Comparison of ENCODE assay signal across 23 mouse cellular contexts in genomic region chr10:20003006-20003405, GRCm38 (mm10).
DNase-seq lines count a peak whose midpoint lies in the region; ATAC-seq and TF ChIP-seq lines count a peak whose summit lies in the region.
"Had no signal": no experiment of that assay in that cellular context is flagged by ENCODE, and none has a peak within 500 bp of the region (broad histone marks: within the 10 kb centered on the region; RNA-seq: fewer than 3 reads in every experiment).

No protein-coding gene starts in this region.

- ATAC-seq in granulocyte monocyte progenitor cell, adult 5-6 weeks (replicated peaks; ENCODE audit: poor library complexity, severe bottlenecking): peak; percentile 77
- ATAC-seq in monocyte, adult 5-6 weeks (replicated peaks; ENCODE audit: insufficient number of reproducible peaks, low FRiP score, low TSS enrichment, poor library complexity, severe bottlenecking): 0 out of 2 replicates have a peak, but pooled peaks have one; percentile 54
- no peak; the same call in 1 of the 2 replicates for ATAC-seq in hindbrain, embryonic 16.5 days
- ATAC-seq: forebrain, postnatal 0 days; hindbrain, postnatal 0 days; midbrain, embryonic 15.5 days had no signal

- H3K27ac ChIP-seq in CH12.LX (ENCODE audit: insufficient read depth, low read depth): peak overlapping the region; percentile 68
- no peak overlapping the region for H3K27ac ChIP-seq in hindbrain, embryonic 16.5 days (ENCODE audit: low read depth, low read length)
- no peak overlapping the region for H3K27ac ChIP-seq in heart, embryonic 10.5 days
- H3K27ac ChIP-seq: gastrocnemius, adult 2 months; heart, embryonic 13.5 days; hindbrain, postnatal 0 days; kidney, postnatal 0 days; layer of hippocampus, adult 2 months; midbrain, embryonic 15.5 days had no signal

- WGBS in hindbrain, embryonic 16.5 days: 34% methylated on average over 5 of the region's 5 CpGs
- WGBS in heart, embryonic 10.5 days: 59% methylated on average over 5 of the region's 5 CpGs

- DNase-seq in heart, adult 11 months: peak; percentile 88
- no peak for DNase-seq in heart, postnatal 4 days
- DNase-seq in CH12.LX (ENCODE audit: extremely low read depth): no peak
- DNase-seq in right cerebral cortex, postnatal 10 days (ENCODE audit: low spot score in 2 of 2): no peak
- no peak for DNase-seq in heart, embryonic 10.5 days (ENCODE audit: low spot score)
- DNase-seq: cerebellum, adult 9-11 months; forebrain, postnatal 0 days; gastrocnemius, adult 2 months; kidney, adult 11 months; liver; lung, postnatal 10 days; retina, postnatal 1 day; right cerebral cortex, postnatal 4 days; thymus, adult 18-20 months; thymus, postnatal 4 days had no signal

- peaks cover 46% of the 10 kb centered on the region for H3K79me2 ChIP-seq in CH12.LX (replicated peaks; ENCODE audit: control insufficient read depth, extremely low read depth, insufficient read depth, poor library complexity, severe bottlenecking)

- peaks cover 6% of the 10 kb centered on the region for H3K9me3 ChIP-seq in CH12.LX (replicated peaks; ENCODE audit: low read length)
- H3K9me3 ChIP-seq in hindbrain, embryonic 16.5 days (ENCODE audit: control insufficient read depth, low read length): no peaks in the 10 kb centered on the region
- no peaks in the 10 kb centered on the region for H3K9me3 ChIP-seq in heart, embryonic 10.5 days
- H3K9me3 ChIP-seq: heart, embryonic 13.5 days; midbrain, embryonic 15.5 days had no signal

- H3K36me3 ChIP-seq in CH12.LX (replicated peaks in 1 of 2; ENCODE audit: control insufficient read depth in 1 of 2, insufficient read depth in 1 of 2, low read length in 1 of 2): peaks cover 0 to 33% of the 10 kb centered on the region in 2 experiments
- no peaks in the 10 kb centered on the region for H3K36me3 ChIP-seq in hindbrain, embryonic 16.5 days (ENCODE audit: control insufficient read depth, insufficient read depth, low read length)
- no peaks in the 10 kb centered on the region for H3K36me3 ChIP-seq in heart, embryonic 10.5 days
- H3K36me3 ChIP-seq: heart, embryonic 13.5 days; midbrain, embryonic 15.5 days had no signal

- in situ Hi-C loops in CH12.LX (cut with MboI; ENCODE audit: low pct_ligation_motif_present, low pct_unique_long_range_greater_than_20kb, low sequenced_read_pairs): loop anchor here (10.0 kb wide), 1 partner anchor 62 kb away; no protein-coding TSS in a partner anchor

- peaks cover 18 to 78% of the 10 kb centered on the region in 2 experiments for H3K4me1 ChIP-seq in CH12.LX (ENCODE audit: control insufficient read depth in 1 of 2, insufficient read depth in 2 of 2)
- H3K4me1 ChIP-seq in hindbrain, embryonic 16.5 days (ENCODE audit: control insufficient read depth, insufficient read depth, low read depth, low read length): peaks cover 4% of the 10 kb centered on the region
- H3K4me1 ChIP-seq in heart, embryonic 10.5 days: peaks cover 33% of the 10 kb centered on the region

- TF ChIP-seq POLR2A in CH12.LX (IDR thresholded peaks at IDR 0.05; ENCODE audit: low read depth, low read length): no peak

- H3K4me2 ChIP-seq in CH12.LX (ENCODE audit: insufficient read depth, low read depth, poor library complexity, severe bottlenecking): peak overlapping the region; percentile 59
- no peak overlapping the region for H3K4me2 ChIP-seq in hindbrain, embryonic 16.5 days (ENCODE audit: low read length)
- H3K4me2 ChIP-seq: heart, embryonic 13.5 days; midbrain, embryonic 15.5 days had no signal

- no peak overlapping the region for H3K9ac ChIP-seq in CH12.LX (ENCODE audit: insufficient read depth, low read depth)
- no peak overlapping the region for H3K9ac ChIP-seq in hindbrain, embryonic 16.5 days (ENCODE audit: low read depth, low read length)
- H3K9ac ChIP-seq: forebrain, postnatal 0 days; heart, embryonic 13.5 days; midbrain, embryonic 15.5 days had no signal

- TF ChIP-seq CTCF in CH12.LX (conservative IDR thresholded peaks at IDR 0.05 in 1 of 2, IDR thresholded peaks at IDR 0.05 in 1 of 2; ENCODE audit: low read depth in 2 of 2, low read length in 2 of 2): no peak

- H3K4me3 ChIP-seq in CH12.LX (replicated peaks in 1 of 3; ENCODE audit: low read depth in 2 of 3, low read length in 2 of 3, poor library complexity in 1 of 3): no peak overlapping the region
- no peak overlapping the region for H3K4me3 ChIP-seq in hindbrain, embryonic 16.5 days (ENCODE audit: low read length)
- H3K4me3 ChIP-seq in heart, embryonic 10.5 days: no peak overlapping the region
- H3K4me3 ChIP-seq: gastrocnemius, adult 2 months; heart, embryonic 13.5 days; layer of hippocampus, adult 2 months; midbrain, embryonic 15.5 days had no signal

- dilution Hi-C loops in CH12.LX (cut with MboI; ENCODE audit: extremely low pct_ligation_motif_present, extremely low pct_unique_long_range_greater_than_20kb, low sequenced_read_pairs): no loop called here

- TF ChIP-seq EP300 in CH12.LX (IDR thresholded peaks at IDR 0.05; ENCODE audit: low read length): peak; percentile 53; the same call in 1 of the 2 replicates

- no peak for TF ChIP-seq RAD21 in CH12.LX (IDR thresholded peaks at IDR 0.05; ENCODE audit: low read depth, low read length)

- no peaks in the 10 kb centered on the region for H3K27me3 ChIP-seq in CH12.LX (replicated peaks)
- no peaks in the 10 kb centered on the region for H3K27me3 ChIP-seq in hindbrain, embryonic 16.5 days (replicated peaks; ENCODE audit: control insufficient read depth, insufficient read depth, low read length)
- no peaks in the 10 kb centered on the region; the same call in 1 of the 2 replicates for H3K27me3 ChIP-seq in heart, embryonic 10.5 days (ENCODE audit: insufficient read depth, poor library complexity, severe bottlenecking)
- H3K27me3 ChIP-seq: midbrain, embryonic 15.5 days had no signal

TF ChIP-seq in CH12.LX, 34 proteins besides CTCF, POLR2A, EP300 and RAD21:
- no peak for TF ChIP-seq MYC (IDR thresholded peaks at IDR 0.05; ENCODE audit: low read depth, low read length)
- TF ChIP-seq IRF4 (IDR thresholded peaks at IDR 0.05; ENCODE audit: low read depth, low read length): peak; percentile 50; the same call in 1 of the 2 replicates
- TF ChIP-seq MAZ (IDR thresholded peaks at IDR 0.05; ENCODE audit: low read depth, low read length): peak; percentile 69; the same call in 1 of the 2 replicates
- TF ChIP-seq PAX5 (IDR thresholded peaks at IDR 0.05; ENCODE audit: low read length): no peak
